Mouse (Mus musculus) fibroblast of lung, adult 2 months (primary cell): ENCODE measurements around the gene Ccdc169.

Experiments
- DNase-seq: peaks from one replicate; pipeline ENCODE4 v3.0.0-alpha.2; 2011; ENCODE audit warnings: low read depth

The Ccdc169 gene

GRCm38 (mm10) chr3:55137039-55137438 lies at the start of gene Ccdc169:
Gene Ccdc169, plus strand, starts transcription at chr3:55137339.
- DNase-seq = no peak

- no peak for DNase-seq
Observed at GRCm38 (mm10) chr3:55087360-55087759, 49.8 kb upstream of the Ccdc169 start.

GRCm38 (mm10) chr3:55088359-55088758 lies 48.8 kb upstream of the Ccdc169 start:
- peak; percentile 35 for DNase-seq

GRCm38 (mm10) chr3:55088843-55089242 lies 48.3 kb upstream of the Ccdc169 start:
- no peak for DNase-seq

GRCm38 (mm10) chr3:55089291-55089690 lies 47.8 kb upstream of the Ccdc169 start:
- DNase-seq = no peak

GRCm38 (mm10) chr3:55093161-55093560 lies 44.0 kb upstream of the Ccdc169 start:
- DNase-seq = peak; percentile 33

- DNase-seq = peak; percentile 77
Observed at GRCm38 (mm10) chr3:55095968-55096654, 41.0 kb upstream of the Ccdc169 start.

GRCm38 (mm10) chr3:55096655-55097005 lies 40.5 kb upstream of the Ccdc169 start:
- no peak for DNase-seq

GRCm38 (mm10) chr3:55097186-55097585 lies 40.0 kb upstream of the Ccdc169 start:
- DNase-seq = no peak

GRCm38 (mm10) chr3:55098014-55098413 lies 39.1 kb upstream of the Ccdc169 start:
- no peak for DNase-seq

- DNase-seq = no peak
Observed at GRCm38 (mm10) chr3:55098990-55099389, 38.1 kb upstream of the Ccdc169 start.

GRCm38 (mm10) chr3:55101092-55101491 lies 36.0 kb upstream of the Ccdc169 start:
- DNase-seq = no peak

GRCm38 (mm10) chr3:55105372-55106023 lies 31.6 kb upstream of the Ccdc169 start:
- no peak for DNase-seq

- DNase-seq = no peak
Observed at GRCm38 (mm10) chr3:55106051-55106450, 31.1 kb upstream of the Ccdc169 start.

- no peak for DNase-seq
Observed at GRCm38 (mm10) chr3:55109097-55109496, 28.0 kb upstream of the Ccdc169 start.

GRCm38 (mm10) chr3:55111935-55112709 lies 25.0 kb upstream of the Ccdc169 start, which contains the start of gene Spg20:
Gene Spg20, plus strand, starts transcription at chr3:55112108.
- peak; percentile 73 for DNase-seq

- DNase-seq = peak; percentile 37
Observed at GRCm38 (mm10) chr3:55112710-55113415, 24.3 kb upstream of the Ccdc169 start.

- peak; percentile 90 for DNase-seq
Observed at GRCm38 (mm10) chr3:55114313-55115065, 22.6 kb upstream of the Ccdc169 start.

GRCm38 (mm10) chr3:55115071-55115470 lies 22.1 kb upstream of the Ccdc169 start:
- no peak for DNase-seq

GRCm38 (mm10) chr3:55115989-55116388 lies 21.1 kb upstream of the Ccdc169 start:
- DNase-seq = no peak

GRCm38 (mm10) chr3:55119275-55119898 lies 17.8 kb upstream of the Ccdc169 start:
- DNase-seq = peak; percentile 56
